Mouse (Mus musculus) testis, adult 2 months (tissue): ENCODE measurements around the gene Aunip. TPM values are rescaled to one million over a fixed set of nuclear protein-coding genes. Genes with fewer than 3 reads are reported as not detected.

Source experiments
- H3K27ac ChIP-seq: fragments of 200-500 bp; 2 replicates; pipeline ENCODE4 v1.5.1; 2012; ENCODE audit warnings: low read depth, low read length; ENCODE audit not compliant: control insufficient read depth, insufficient read depth
- H3K27me3 ChIP-seq: fragments of 200-500 bp; 2 replicates; pipeline ENCODE4 v1.6.1; 2012; ENCODE audit warnings: mild to moderate bottlenecking, low read length, moderate library complexity; ENCODE audit not compliant: control insufficient read depth, insufficient read depth
- H3K36me3 ChIP-seq: fragments of 200-500 bp; 2 replicates; pipeline ENCODE4 v1.6.1; 2012; ENCODE audit warnings: mild to moderate bottlenecking, low read length; ENCODE audit not compliant: control insufficient read depth, insufficient read depth
- H3K4me1 ChIP-seq: fragments of 200-500 bp; 2 replicates; pipeline ENCODE4 v1.6.1; 2012; ENCODE audit warnings: low read length; ENCODE audit not compliant: control insufficient read depth, insufficient read depth
- H3K4me3 ChIP-seq: fragments of 200-500 bp; 2 replicates; pipeline ENCODE4 v1.5.1; 2012; ENCODE audit warnings: low read depth, mild to moderate bottlenecking, low read length, moderate library complexity, mixed read lengths; ENCODE audit not compliant: control insufficient read depth
- CTCF ChIP-seq: fragments of 200-500 bp; IDR thresholded peaks from 2 replicates; pipeline ENCODE4 v1.5.1; 2012; ENCODE audit warnings: low read depth, mild to moderate bottlenecking, inconsistent platforms, low read length, moderate library complexity; ENCODE audit not compliant: control insufficient read depth, insufficient read depth, insufficient replicate concordance
- POLR2A ChIP-seq: fragments of 200-500 bp; IDR thresholded peaks from 2 replicates; pipeline ENCODE4 v1.6.1; 2012; ENCODE audit warnings: low read depth, mild to moderate bottlenecking, inconsistent platforms, low read length, moderate library complexity; ENCODE audit not compliant: control insufficient read depth
- polyA plus RNA-seq: library from polyadenylated mRNA; depleted of rRNA; stranded (reverse); fragments of >200 nt; gene quantifications from 2 replicates; pipeline ENCODE4 v1.2.3, GENCODE M21; 2012

Gene Aunip
- polyA plus RNA-seq, 1 experiment: 3.8 TPM

GRCm38 (mm10) chr4:134532928-134533327 lies 22.1 kb downstream of the Aunip start:
- H3K4me1 ChIP-seq: peaks cover 11% of the 10 kb centered on the region
- no peak for TF ChIP-seq CTCF
- TF ChIP-seq POLR2A: no peak
- no peaks in the 10 kb centered on the region for H3K27me3 ChIP-seq
- H3K27ac ChIP-seq: peak overlapping the region; percentile 45; the same call in 1 of the 2 replicates
- peaks cover 10% of the 10 kb centered on the region for H3K36me3 ChIP-seq
- H3K4me3 ChIP-seq: peak overlapping the region; percentile 47

GRCm38 (mm10) chr4:134533421-134533820 lies 22.6 kb downstream of the Aunip start:
- TF ChIP-seq CTCF: no peak
- TF ChIP-seq POLR2A: no peak
- H3K4me3 ChIP-seq: peak overlapping the region; percentile 96
- peaks cover 9% of the 10 kb centered on the region for H3K36me3 ChIP-seq
- no peaks in the 10 kb centered on the region for H3K27me3 ChIP-seq
- peak overlapping the region; percentile 97 for H3K27ac ChIP-seq
- peaks cover 11% of the 10 kb centered on the region for H3K4me1 ChIP-seq

- Histone ChIP-seq H3K27ac (peak overlapping the region; percentile 97), H3K27me3 (no peaks in the 10 kb centered on the region), H3K4me3 (peak overlapping the region; percentile 96), H3K4me1 (peaks cover 11% of the 10 kb centered on the region), H3K36me3 (peaks cover 7% of the 10 kb centered on the region)
- TF ChIP-seq CTCF (no peak), POLR2A (peak; percentile 52; the same call in 1 of the 2 replicates)
Measured at GRCm38 (mm10) chr4:134534124-134534886, 23.5 kb downstream of the Aunip start.

- peak within 1 kb of the TSS; percentile 96 for H3K4me3 ChIP-seq
- peaks cover 11% of the 10 kb centered on the region for H3K4me1 ChIP-seq
- H3K27ac ChIP-seq: peak within 1 kb of the TSS; percentile 97
- TF ChIP-seq CTCF (0 out of 2 replicates have a peak, but pooled peaks have one; percentile 1), POLR2A (peak; percentile 85)
- H3K36me3 ChIP-seq: peaks cover 7% of the 10 kb centered on the region
- no peaks in the 10 kb centered on the region for H3K27me3 ChIP-seq
Measured at GRCm38 (mm10) chr4:134534932-134535786, 24.4 kb downstream of the Aunip start, which contains the start of gene Mtfr1l. Gene Mtfr1l (minus strand): TSS chr4:134535387.

- Histone ChIP-seq H3K4me1 (peaks cover 11% of the 10 kb centered on the region), H3K4me3 (peak overlapping the region; percentile 96), H3K27me3 (no peaks in the 10 kb centered on the region), H3K27ac (peak overlapping the region; percentile 83), H3K36me3 (peaks cover 7% of the 10 kb centered on the region)
- TF ChIP-seq POLR2A (no peak), CTCF (no peak)
Measured at GRCm38 (mm10) chr4:134535787-134536151, 25.0 kb downstream of the Aunip start.

GRCm38 (mm10) chr4:134538997-134539580 lies 28.3 kb downstream of the Aunip start:
- H3K4me3 ChIP-seq: no peak overlapping the region
- peaks cover 6% of the 10 kb centered on the region for H3K4me1 ChIP-seq
- H3K36me3 ChIP-seq: no peaks in the 10 kb centered on the region
- TF ChIP-seq CTCF (no peak), POLR2A (no peak)
- H3K27ac ChIP-seq: no peak overlapping the region
- H3K27me3 ChIP-seq: no peaks in the 10 kb centered on the region
